Mouse (Mus musculus) forebrain, embryonic 15.5 days (tissue): Measurements from ENCODE around the gene Sgcb. TPM values are rescaled to one million over a fixed set of nuclear protein-coding genes. Genes with fewer than 3 reads are reported as not detected.

Source experiments
- ATAC-seq: fragments of 200-750 bp; cut with Nextera tagmentation; replicated peaks from 2 replicates; pipeline ENCODE4 v1.8.0; 2017; ENCODE audit warnings: mild to moderate bottlenecking, moderate TSS enrichment, moderate library complexity
- H3K27ac ChIP-seq: fragments of 300-500 bp; sonication (generic); replicated peaks from 2 replicates; pipeline ENCODE4 v1.5.1; 2015; ENCODE audit warnings: mild to moderate bottlenecking, inconsistent platforms
- H3K27me3 ChIP-seq: fragments of 300-500 bp; sonication (generic); 2 replicates; pipeline ENCODE4 v1.6.1; 2015; ENCODE audit warnings: inconsistent platforms
- H3K36me3 ChIP-seq: fragments of 300-500 bp; sonication (generic); 2 replicates; pipeline ENCODE4 v1.6.1; 2015; ENCODE audit warnings: mild to moderate bottlenecking, inconsistent platforms
- H3K4me1 ChIP-seq: fragments of 300-500 bp; sonication (generic); 2 replicates; pipeline ENCODE4 v1.6.1; 2015; ENCODE audit warnings: inconsistent platforms
- H3K4me2 ChIP-seq: fragments of 300-500 bp; sonication (generic); replicated peaks from 2 replicates; pipeline ENCODE4 v1.6.1; 2015; ENCODE audit warnings: mild to moderate bottlenecking, inconsistent platforms
- H3K4me3 ChIP-seq: fragments of 300-500 bp; sonication (generic); 2 replicates; pipeline ENCODE4 v1.5.1; 2015; ENCODE audit warnings: mild to moderate bottlenecking, inconsistent platforms
- H3K9ac ChIP-seq: fragments of 300-500 bp; sonication (generic); replicated peaks from 2 replicates; pipeline ENCODE4 v1.6.1; 2015; ENCODE audit warnings: mild to moderate bottlenecking, inconsistent platforms
- H3K9me3 ChIP-seq: fragments of 300-500 bp; sonication (generic); 2 replicates; pipeline ENCODE4 v1.6.1; 2016; ENCODE audit warnings: inconsistent platforms
- WGBS: fragments of 180-500 bp; shearing (Covaris S2); methylation state at CpG from one replicate; pipeline ENCODE4 v1.1.7; 2015; ENCODE audit warnings: mixed read lengths; 5-methylcytosine and 5-hydroxymethylcytosine counted together
- polyA plus RNA-seq: library from polyadenylated mRNA; unstranded; fragments of >200 nt; fragmentation: Nextera tagmentation; extraction: Ambion mirVana; gene quantifications from 2 replicates; pipeline ENCODE4 v1.2.1, GENCODE M21; 2015

The Sgcb gene
- polyA plus RNA-seq, 1 experiment from 2014 or later = 25.3 TPM

GRCm38 (mm10) chr5:73631001-73631558 lies 16.5 kb downstream of the Sgcb start:
- H3K9me3 ChIP-seq = no peaks in the 10 kb centered on the region
- H3K4me1 ChIP-seq = no peaks in the 10 kb centered on the region
- H3K27ac ChIP-seq = no peak overlapping the region
- no peaks in the 10 kb centered on the region for H3K27me3 ChIP-seq
- no peak overlapping the region for H3K9ac ChIP-seq
- 31% methylated on average over 10 of the region's 10 CpGs for WGBS
- ATAC-seq = no peak
- H3K4me2 ChIP-seq = no peak overlapping the region
- H3K4me3 ChIP-seq = no peak overlapping the region
- peaks cover 20% of the 10 kb centered on the region for H3K36me3 ChIP-seq

DNA sequence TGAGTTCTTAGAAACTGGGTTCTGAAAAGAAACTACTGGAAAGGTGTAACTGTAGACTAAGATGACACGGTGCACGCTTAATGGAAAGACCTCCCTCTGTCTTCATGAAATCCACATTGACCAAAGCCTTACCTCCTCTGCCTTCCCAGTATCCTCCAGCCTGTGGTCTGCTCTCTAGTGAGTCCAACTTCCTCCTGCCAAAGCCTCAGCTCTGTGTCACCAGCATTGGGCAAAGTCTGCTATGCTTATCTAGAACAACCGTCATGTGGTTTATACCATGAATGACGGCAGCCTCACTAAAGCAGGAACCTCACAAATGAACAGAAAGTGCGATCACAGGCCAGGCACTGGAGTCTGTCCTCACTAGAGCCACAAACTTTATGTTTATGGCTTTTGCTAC lies 17.4 kb downstream of the Sgcb start:
- Histone ChIP-seq H3K4me3 (no peak overlapping the region), H3K27ac (no peak overlapping the region), H3K4me1 (no peaks in the 10 kb centered on the region), H3K36me3 (peaks cover 15% of the 10 kb centered on the region), H3K27me3 (no peaks in the 10 kb centered on the region), H3K9me3 (no peaks in the 10 kb centered on the region), H3K4me2 (no peak overlapping the region), H3K9ac (no peak overlapping the region)
- 90% methylated on average over 5 of the region's 5 CpGs for WGBS
- no peak for ATAC-seq

GRCm38 (mm10) chr5:73627991-73628390 lies 19.6 kb downstream of the Sgcb start:
- Histone ChIP-seq H3K27me3 (no peaks in the 10 kb centered on the region), H3K4me1 (no peaks in the 10 kb centered on the region), H3K4me2 (no peak overlapping the region), H3K9me3 (no peaks in the 10 kb centered on the region), H3K36me3 (peaks cover 3% of the 10 kb centered on the region; the same call in 1 of the 2 replicates), H3K27ac (no peak overlapping the region), H3K9ac (no peak overlapping the region), H3K4me3 (no peak overlapping the region)
- WGBS = 78% methylated on average over 15 of the region's 15 CpGs
- no peak for ATAC-seq

- no peak for ATAC-seq
- H3K4me3 ChIP-seq = no peak overlapping the region
- H3K36me3 ChIP-seq = peaks cover 3% of the 10 kb centered on the region; the same call in 1 of the 2 replicates
- H3K4me2 ChIP-seq = no peak overlapping the region
- no peak overlapping the region for H3K27ac ChIP-seq
- no peak overlapping the region for H3K9ac ChIP-seq
- no peaks in the 10 kb centered on the region for H3K27me3 ChIP-seq
- no peaks in the 10 kb centered on the region for H3K9me3 ChIP-seq
- WGBS = 53% methylated on average over 4 of the region's 4 CpGs
- H3K4me1 ChIP-seq = no peaks in the 10 kb centered on the region
These were observed 20.0 kb downstream of the Sgcb start for GRCm38 (mm10) chr5:73627559-73627958.

DNA sequence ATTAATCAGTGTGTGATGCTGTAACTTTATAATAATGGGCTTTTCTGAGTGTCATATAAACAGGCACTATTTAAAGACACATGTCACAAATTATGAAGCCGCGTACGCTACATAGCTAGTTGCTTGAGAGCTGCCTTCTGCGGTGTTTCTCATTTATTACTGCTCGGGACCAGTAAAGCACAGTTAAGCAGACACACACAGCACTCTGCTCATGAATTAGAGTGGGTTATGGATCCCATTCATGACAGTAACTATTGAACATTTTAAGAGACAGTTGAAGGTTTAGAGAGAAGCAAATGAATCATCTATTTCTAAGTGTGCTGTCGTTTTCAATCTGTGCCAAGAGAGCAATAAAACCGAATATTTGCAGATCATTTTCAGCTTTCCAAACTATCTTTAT lies 20.7 kb downstream of the Sgcb start:
- ATAC-seq = no peak
- no peaks in the 10 kb centered on the region for H3K36me3 ChIP-seq
- no peak overlapping the region for H3K4me3 ChIP-seq
- 87% methylated on average over 7 of the region's 7 CpGs for WGBS
- no peaks in the 10 kb centered on the region for H3K4me1 ChIP-seq
- no peak overlapping the region for H3K27ac ChIP-seq
- H3K9ac ChIP-seq = no peak overlapping the region
- H3K4me2 ChIP-seq = no peak overlapping the region
- no peaks in the 10 kb centered on the region for H3K9me3 ChIP-seq
- no peaks in the 10 kb centered on the region for H3K27me3 ChIP-seq

- WGBS = 90% methylated on average over 1 of the region's 1 CpGs
- H3K4me2 ChIP-seq = no peak overlapping the region
- no peaks in the 10 kb centered on the region for H3K36me3 ChIP-seq
- no peak overlapping the region for H3K4me3 ChIP-seq
- no peak overlapping the region for H3K9ac ChIP-seq
- no peak for ATAC-seq
- no peaks in the 10 kb centered on the region for H3K27me3 ChIP-seq
- H3K27ac ChIP-seq = no peak overlapping the region
- H3K9me3 ChIP-seq = no peaks in the 10 kb centered on the region
- no peaks in the 10 kb centered on the region for H3K4me1 ChIP-seq
These were observed 22.1 kb downstream of the Sgcb start for GRCm38 (mm10) chr5:73625505-73625904.

DNA sequence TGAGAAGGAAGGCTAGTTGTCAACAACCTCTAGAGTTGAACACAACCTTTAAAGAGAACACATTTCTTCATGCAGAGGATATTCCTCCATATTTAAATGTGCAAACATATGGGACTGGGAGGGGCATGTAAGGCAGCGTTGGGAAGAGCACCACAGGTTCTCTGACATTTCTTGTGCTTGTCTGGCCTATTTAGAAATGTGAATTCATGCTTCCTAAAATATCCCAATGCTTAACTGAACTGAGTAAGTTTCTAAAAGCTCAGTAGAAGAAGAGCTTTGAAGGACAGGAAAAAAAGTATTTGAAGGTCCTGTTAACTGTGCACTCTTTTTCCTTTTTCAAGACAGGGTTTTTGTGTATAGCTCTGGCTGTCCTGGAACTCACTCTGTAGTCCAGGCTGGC lies 28.6 kb downstream of the Sgcb start:
- no peak overlapping the region for H3K4me3 ChIP-seq
- no peaks in the 10 kb centered on the region for H3K36me3 ChIP-seq
- ATAC-seq = no peak
- H3K4me2 ChIP-seq = no peak overlapping the region
- H3K9ac ChIP-seq = no peak overlapping the region
- no peak overlapping the region for H3K27ac ChIP-seq
- H3K4me1 ChIP-seq = no peaks in the 10 kb centered on the region
- H3K27me3 ChIP-seq = no peaks in the 10 kb centered on the region
- no peaks in the 10 kb centered on the region for H3K9me3 ChIP-seq
- 74% methylated on average over 1 of the region's 1 CpGs for WGBS

DNA sequence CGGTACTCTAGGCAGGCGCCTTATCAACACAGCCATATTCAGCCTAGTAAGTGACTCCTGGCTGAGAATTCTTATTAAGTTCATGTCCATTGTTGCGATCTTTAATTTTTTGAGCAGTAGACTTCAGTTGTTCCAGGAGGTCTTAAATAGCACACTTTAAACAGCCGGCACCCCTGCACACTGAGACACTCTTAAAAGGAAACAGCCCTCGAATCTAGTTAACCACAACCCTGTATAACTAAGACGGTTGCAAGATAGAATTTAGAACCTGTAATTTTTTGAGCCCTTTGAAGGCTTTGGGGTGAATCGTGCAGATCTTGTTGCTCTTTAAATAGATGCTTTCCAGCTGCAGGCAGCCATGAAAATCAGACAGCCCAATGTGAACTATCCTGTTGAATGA lies 32.4 kb downstream of the Sgcb start:
- Histone ChIP-seq H3K36me3 (no peaks in the 10 kb centered on the region), H3K4me2 (no peak overlapping the region), H3K4me3 (no peak overlapping the region), H3K27ac (no peak overlapping the region), H3K9ac (no peak overlapping the region), H3K27me3 (no peaks in the 10 kb centered on the region), H3K4me1 (no peaks in the 10 kb centered on the region), H3K9me3 (no peaks in the 10 kb centered on the region; the same call in 1 of the 2 replicates)
- ATAC-seq = no peak
- 80% methylated on average over 7 of the region's 7 CpGs for WGBS

DNA sequence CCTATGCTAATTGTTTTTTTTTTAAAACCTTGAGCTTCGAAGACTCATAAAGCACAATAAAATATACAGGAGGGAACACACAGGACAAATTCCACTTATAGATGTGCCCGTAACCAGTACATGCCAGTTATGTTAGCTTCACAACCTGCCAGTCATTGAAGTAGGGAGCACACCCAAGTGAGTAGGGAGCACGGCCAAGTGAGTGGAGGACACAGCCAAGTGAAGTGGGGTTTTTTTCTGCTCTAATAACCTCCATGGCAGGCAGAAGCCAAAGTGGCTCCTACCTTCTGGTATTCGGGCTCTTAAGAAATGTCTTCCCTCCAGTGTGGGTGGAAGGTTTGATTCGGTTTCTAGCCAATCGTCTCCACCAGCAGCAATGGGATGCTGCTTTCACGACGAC lies 34.3 kb downstream of the Sgcb start:
- Histone ChIP-seq H3K9ac (no peak overlapping the region), H3K4me3 (no peak overlapping the region), H3K36me3 (no peaks in the 10 kb centered on the region), H3K27ac (no peak overlapping the region), H3K4me1 (no peaks in the 10 kb centered on the region), H3K27me3 (no peaks in the 10 kb centered on the region), H3K9me3 (no peaks in the 10 kb centered on the region; the same call in 1 of the 2 replicates), H3K4me2 (no peak overlapping the region)
- ATAC-seq = no peak
- 89% methylated on average over 8 of the region's 8 CpGs for WGBS

DNA sequence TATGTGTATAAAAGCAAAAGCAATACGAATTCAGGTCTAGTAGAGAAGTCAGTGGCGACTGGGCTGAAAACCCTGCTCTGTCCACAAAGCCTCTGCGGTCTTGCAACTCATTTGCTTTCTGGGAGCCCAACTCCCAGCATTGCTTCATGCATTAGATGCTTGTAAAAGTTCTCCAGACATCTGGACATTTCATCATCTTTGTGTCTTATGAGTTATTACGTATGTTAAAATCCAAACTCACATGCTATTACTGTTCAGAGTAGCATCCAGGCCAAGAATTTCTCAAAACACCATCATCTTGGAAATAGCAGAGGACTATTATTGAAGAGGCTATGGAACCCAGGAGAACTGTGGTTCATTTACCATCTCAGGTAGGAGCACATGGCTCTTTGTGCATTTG lies 36.5 kb downstream of the Sgcb start:
- H3K27ac ChIP-seq = no peak overlapping the region
- WGBS = 94% methylated on average over 4 of the region's 4 CpGs
- H3K27me3 ChIP-seq = no peaks in the 10 kb centered on the region
- no peak for ATAC-seq
- H3K9ac ChIP-seq = no peak overlapping the region
- H3K4me2 ChIP-seq = no peak overlapping the region
- no peaks in the 10 kb centered on the region for H3K36me3 ChIP-seq
- no peak overlapping the region for H3K4me3 ChIP-seq
- H3K9me3 ChIP-seq = no peaks in the 10 kb centered on the region; the same call in 1 of the 2 replicates
- H3K4me1 ChIP-seq = no peaks in the 10 kb centered on the region

DNA sequence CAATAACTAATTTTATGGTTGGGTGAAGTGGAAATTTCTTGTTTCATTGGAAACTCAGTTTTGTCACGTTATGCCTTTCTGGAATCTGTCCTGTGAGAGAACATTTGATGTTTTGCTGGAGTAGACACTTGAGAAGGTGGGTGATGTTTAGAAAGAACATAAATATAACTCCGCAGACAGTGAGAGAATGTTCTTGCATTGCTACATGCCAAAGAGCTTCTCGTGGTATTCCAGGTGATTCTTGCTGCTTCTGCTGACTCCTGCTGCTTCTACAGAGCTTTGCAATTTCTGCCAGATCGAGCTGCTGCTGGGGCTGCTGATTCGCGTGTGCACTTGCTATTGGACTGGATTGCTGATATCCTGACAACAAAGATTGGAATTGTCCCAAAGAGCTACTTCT lies 42.6 kb downstream of the Sgcb start:
- Histone ChIP-seq H3K27me3 (no peaks in the 10 kb centered on the region), H3K9me3 (no peaks in the 10 kb centered on the region), H3K27ac (no peak overlapping the region), H3K4me1 (peaks cover 16% of the 10 kb centered on the region), H3K4me3 (no peak overlapping the region), H3K4me2 (no peak overlapping the region), H3K9ac (no peak overlapping the region), H3K36me3 (no peaks in the 10 kb centered on the region)
- 87% methylated on average over 6 of the region's 6 CpGs for WGBS
- ATAC-seq = no peak

- Histone ChIP-seq H3K27ac (no peak overlapping the region), H3K4me1 (peaks cover 19% of the 10 kb centered on the region), H3K36me3 (no peaks in the 10 kb centered on the region), H3K27me3 (no peaks in the 10 kb centered on the region), H3K4me3 (no peak overlapping the region), H3K4me2 (no peak overlapping the region), H3K9ac (no peak overlapping the region), H3K9me3 (no peaks in the 10 kb centered on the region)
- ATAC-seq = no peak
- WGBS = 68% methylated on average over 6 of the region's 6 CpGs
These were observed 43.0 kb downstream of the Sgcb start for GRCm38 (mm10) chr5:73604542-73604941.

- ATAC-seq = no peak
- H3K4me2 ChIP-seq = no peak overlapping the region
- 74% methylated on average over 3 of the region's 3 CpGs for WGBS
- H3K27ac ChIP-seq = no peak overlapping the region
- H3K36me3 ChIP-seq = no peaks in the 10 kb centered on the region
- no peaks in the 10 kb centered on the region for H3K9me3 ChIP-seq
- peaks cover 27% of the 10 kb centered on the region for H3K4me1 ChIP-seq
- no peaks in the 10 kb centered on the region for H3K27me3 ChIP-seq
- H3K4me3 ChIP-seq = no peak overlapping the region
- no peak overlapping the region for H3K9ac ChIP-seq
These were observed 44.7 kb downstream of the Sgcb start for GRCm38 (mm10) chr5:73602865-73603264.
